Mouse (Mus musculus) cerebellum, adult 2 months (tissue): ENCODE measurements around the gene Rasgef1b.

ENCODE experiments used
- CTCF ChIP-seq: fragments of 200-500 bp; IDR thresholded peaks from 2 replicates; pipeline ENCODE4 v1.5.1; 2011; ENCODE audit warnings: low read depth, mild to moderate bottlenecking, control low read depth, low read length, moderate library complexity, borderline replicate concordance; ENCODE audit not compliant: insufficient read depth
- POLR2A ChIP-seq: fragments of 200-500 bp; IDR thresholded peaks from 2 replicates; pipeline ENCODE4 v1.6.1; 2011; ENCODE audit warnings: low read length, control low read depth, borderline replicate concordance; ENCODE audit not compliant: insufficient read depth

DNA sequence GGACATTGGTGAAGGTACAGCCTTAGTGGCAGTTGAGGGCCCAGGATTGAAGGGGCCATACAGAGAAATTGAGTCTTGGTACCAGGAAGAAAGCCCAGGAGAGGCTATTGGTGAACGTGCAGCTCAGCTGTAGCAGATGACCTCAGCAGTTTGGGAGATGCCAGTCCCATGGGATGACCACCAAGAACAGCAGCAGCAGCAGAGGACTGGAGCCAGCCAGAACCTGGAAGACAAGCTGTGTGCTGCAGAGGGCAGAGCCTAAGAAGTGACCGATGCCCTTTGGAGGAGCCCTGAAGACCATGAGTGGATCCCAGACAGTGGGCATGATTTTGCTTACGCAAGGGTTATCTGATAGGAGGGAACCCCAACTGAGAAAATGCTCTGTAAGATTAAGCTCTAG lies 271.6 kb downstream of the Rasgef1b start:
- TF ChIP-seq CTCF (no peak), POLR2A (no peak)
